Mouse (Mus musculus) CH12.LX (cell line): Measurements from ENCODE around the gene Olfr433.

Experiments used
- CTCF ChIP-seq, 2 experiments: IDR thresholded peaks in 1 of 2; conservative IDR thresholded peaks in 1 of 2; 2 replicates each; pipeline ENCODE4 v1.5.1; 2011 to 2012; ENCODE audit warnings: low read depth in 2 of 2, low read length in 2 of 2, improper control_type of control experiment in 1 of 2, inconsistent platforms in 1 of 2, mild to moderate bottlenecking in 1 of 2, moderate library complexity in 1 of 2
- EP300 ChIP-seq: IDR thresholded peaks from 2 replicates; pipeline ENCODE4 v1.6.1; 2011; ENCODE audit warnings: low read length, improper control_type of control experiment
- POLR2A ChIP-seq: IDR thresholded peaks from 2 replicates; pipeline ENCODE4 v1.6.1; 2011; ENCODE audit warnings: low read depth, mild to moderate bottlenecking, improper control_type of control experiment, low read length
- RAD21 ChIP-seq: IDR thresholded peaks from 2 replicates; pipeline ENCODE4 v1.6.1; 2011; ENCODE audit warnings: low read depth, mild to moderate bottlenecking, low read length, improper control_type of control experiment, moderate library complexity
- ZKSCAN1 ChIP-seq: IDR thresholded peaks from 2 replicates; pipeline ENCODE4 v1.6.1; 2012; ENCODE audit warnings: low read depth, inconsistent platforms, low read length, improper control_type of control experiment, borderline replicate concordance
- ZNF384 ChIP-seq: IDR thresholded peaks from 2 replicates; pipeline ENCODE4 v1.6.1; 2012; ENCODE audit warnings: low read depth, low read length, improper control_type of control experiment, inconsistent platforms

DNA sequence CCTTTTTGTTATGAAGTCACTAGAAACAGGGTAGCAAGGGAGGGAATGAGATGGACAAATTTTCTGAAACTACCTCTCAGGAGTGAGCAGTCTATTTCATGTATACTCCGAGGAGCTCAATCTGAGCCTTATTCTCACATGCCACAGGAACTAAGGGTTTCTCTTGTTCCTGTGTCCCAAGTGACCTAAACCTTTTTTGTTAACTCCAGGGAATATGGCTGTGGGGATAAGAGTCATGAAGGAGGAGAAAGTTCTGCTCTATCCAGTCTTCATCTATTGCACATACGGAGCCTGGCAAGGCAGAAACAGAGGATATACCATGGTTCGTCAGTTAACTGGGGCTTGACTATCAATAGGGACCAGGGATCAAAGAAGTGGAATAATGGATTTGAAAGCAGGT is 25.8 kb downstream of the Olfr433 start, which contains the start of gene Olfr430:
- TF ChIP-seq EP300 (no peak), ZKSCAN1 (no peak), POLR2A (no peak), ZNF384 (no peak), CTCF (conservative IDR thresholded peaks at IDR 0.05 in 1 of 2, IDR thresholded peaks at IDR 0.05 in 1 of 2; ENCODE audit: low read depth in 2 of 2, low read length in 2 of 2) (no peak), RAD21 (no peak)
